Mouse (Mus musculus): Measurements from ENCODE around the gene Vmn2r74. TPM values are rescaled to one million over a fixed set of nuclear protein-coding genes. Genes with fewer than 3 reads are reported as not detected.

The Vmn2r74 gene
- not detected in 2 replicates for polyA plus RNA-seq (2012; rRNA removed)

GRCm38 (mm10) chr7:85961529-85961928, at the start of gene Vmn2r74:
Gene Vmn2r74, minus strand, starts transcription at chr7:85961629.

Other genes with a start within 250 kb of the Vmn2r74 start
- not detected in 2 replicates for gene Vmn2r72, start 206.5 kb downstream of the Vmn2r74 start, polyA plus RNA-seq (2012; rRNA removed)
- not detected in 2 replicates for gene Vmn2r73, start 85.4 kb downstream of the Vmn2r74 start, polyA plus RNA-seq (2012; rRNA removed)
- not detected in 2 replicates for gene Vmn2r75, start 210.1 kb upstream of the Vmn2r74 start, polyA plus RNA-seq (2012; rRNA removed)